Mouse (Mus musculus) heart, postnatal 0 days (tissue): ENCODE data around the gene Baiap3.

Source experiments
- CTCF ChIP-seq: IDR thresholded peaks from 2 replicates; pipeline ENCODE4 v1.5.1; 2016; ENCODE audit warnings: antibody characterized with exemption, control low read depth, low read depth
- EP300 ChIP-seq: IDR thresholded peaks from 2 replicates; pipeline ENCODE4 v1.6.1; 2016; ENCODE audit warnings: antibody characterized with exemption, low read depth

DNA sequence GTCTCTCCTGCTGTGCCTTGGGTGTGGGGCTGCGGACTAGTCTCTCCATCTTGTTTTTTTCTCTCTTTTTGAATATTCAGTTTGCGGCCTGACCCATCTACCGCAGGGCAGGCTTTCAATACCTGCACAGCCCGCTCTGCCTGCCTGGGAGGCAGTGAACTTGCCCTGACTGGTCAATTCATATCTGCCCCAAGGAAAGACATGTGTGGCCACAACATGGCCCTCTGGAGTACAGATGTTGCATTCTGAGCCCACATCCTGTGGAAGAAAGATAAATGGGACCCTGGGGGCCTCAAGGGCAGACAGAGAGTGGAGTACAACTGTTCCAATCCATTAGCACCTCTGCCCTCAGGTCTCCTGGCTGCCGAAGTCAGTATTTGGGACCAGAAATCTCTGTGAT is 41.9 kb upstream of the Baiap3 start, which contains the start of gene Prss34:
- TF ChIP-seq CTCF, result no peak
- TF ChIP-seq EP300, result no peak
